Mouse (Mus musculus): ENCODE measurements around the gene Kcnj14.

Gene Kcnj14

DNA sequence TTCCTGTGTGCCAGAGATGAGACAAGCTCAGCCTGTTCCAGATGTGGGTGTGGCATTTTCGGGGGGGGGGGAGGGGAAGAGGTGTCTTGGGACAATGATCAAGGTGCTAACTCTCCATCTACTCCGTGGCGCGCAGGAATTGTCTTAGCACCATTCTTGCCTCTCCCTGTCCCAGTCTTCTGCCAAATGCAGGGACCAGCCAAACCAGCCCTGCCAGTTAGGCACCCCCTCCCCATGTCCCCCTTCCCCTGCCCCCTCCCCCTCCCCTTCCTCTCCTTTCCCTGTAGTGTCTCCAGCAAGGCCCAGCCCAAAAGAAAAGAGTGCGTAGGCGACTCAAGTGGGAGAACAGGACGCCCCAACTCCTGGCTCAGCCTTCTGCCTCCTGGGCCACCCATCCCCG is 57.8 kb downstream of the Kcnj14 start:
- DNase-seq (ENCODE audit: low spot score in 2 of 2) = no peak
